Mouse (Mus musculus) spleen, postnatal 14 days (tissue): ENCODE measurements around the gene Gm10378.
"Not testable (repeated sequence)": the region's sequence is repeated elsewhere in the genome, so short reads cannot be mapped to it uniquely, and the experiment has no call there.

Source experiments
- DNase-seq, 2 experiments: peaks; one replicate each; pipeline ENCODE4 v3.0.0; 2021 to 2022; ENCODE audit warnings: low spot score in 2 of 2

Gene Gm10378

DNA sequence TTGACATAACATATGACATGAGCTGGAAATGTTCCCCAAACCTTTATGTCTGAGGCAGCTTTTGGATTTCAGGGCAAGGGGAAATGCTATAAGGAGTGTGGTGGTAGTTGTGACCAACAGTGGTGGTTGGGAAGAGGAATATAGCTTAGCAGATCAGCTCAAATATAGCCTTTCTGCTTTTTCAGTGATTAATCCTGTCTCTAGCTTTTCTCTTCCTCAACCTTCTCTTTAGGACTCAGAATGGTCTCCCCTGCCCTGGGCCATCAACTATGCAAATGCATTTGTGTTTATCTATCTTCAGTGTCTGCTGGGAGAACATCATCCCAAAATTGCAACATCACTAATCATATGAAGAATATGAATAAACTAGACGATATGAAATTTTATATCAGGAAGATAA is at the start of gene Gm10378:
Gene Gm10378 (plus strand): TSS at position 301 of the 400 bp plus-strand sequence.
- not testable (repeated sequence) for DNase-seq

DNA sequence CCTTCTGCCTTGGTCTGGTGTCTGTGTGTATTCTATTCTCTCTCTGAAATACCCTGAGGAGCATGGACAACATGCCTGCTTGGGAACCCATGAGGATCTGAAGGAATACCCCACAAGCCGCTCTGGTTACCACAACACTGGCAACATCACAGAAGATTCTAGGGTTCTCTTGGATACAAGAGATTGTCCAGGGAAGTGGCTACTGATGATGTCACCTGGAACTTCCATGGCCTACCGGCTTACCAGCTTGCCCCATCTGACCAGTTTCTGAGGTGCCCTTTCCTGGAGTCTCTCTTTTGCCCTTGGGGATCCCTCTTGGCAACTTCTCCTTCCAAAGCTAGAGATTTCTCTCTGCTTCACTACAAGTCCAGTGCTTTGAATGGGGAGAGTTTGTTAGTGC is 13.9 kb upstream of the Gm10378 start, which contains the start of gene Gm3633:
Gene Gm3633 (minus strand): TSS at position 101 of the 400 bp plus-strand sequence.
- not testable (repeated sequence) for DNase-seq
